Mouse (Mus musculus) hindbrain, embryonic 12.5 days (tissue): Measurements from ENCODE around the gene Cenpe. TPM values are rescaled to one million over a fixed set of nuclear protein-coding genes. Genes with fewer than 3 reads are reported as not detected.

Experiments used
- ATAC-seq: fragments of 200-750 bp; cut with Nextera tagmentation; 2 replicates; pipeline ENCODE4 v1.8.0; 2017; ENCODE audit warnings: moderate TSS enrichment; ENCODE audit not compliant: low FRiP score
- H3K27ac ChIP-seq: fragments of 300-500 bp; sonication (generic); 2 replicates; pipeline ENCODE4 v1.5.1; 2016; ENCODE audit warnings: mild to moderate bottlenecking
- H3K27me3 ChIP-seq: fragments of 300-500 bp; sonication (generic); 2 replicates; pipeline ENCODE4 v1.6.1; 2016; ENCODE audit warnings: mild to moderate bottlenecking
- H3K36me3 ChIP-seq: fragments of 300-500 bp; sonication (generic); 2 replicates; pipeline ENCODE4 v1.6.1; 2016; ENCODE audit warnings: mild to moderate bottlenecking
- H3K4me1 ChIP-seq: fragments of 300-500 bp; sonication (generic); 2 replicates; pipeline ENCODE4 v1.6.1; 2016
- H3K4me2 ChIP-seq: fragments of 300-500 bp; sonication (generic); replicated peaks from 2 replicates; pipeline ENCODE4 v1.6.1; 2016; ENCODE audit warnings: mild to moderate bottlenecking
- H3K4me3 ChIP-seq: fragments of 300-500 bp; sonication (generic); 2 replicates; pipeline ENCODE4 v1.5.1; 2016; ENCODE audit warnings: mild to moderate bottlenecking
- H3K9ac ChIP-seq: fragments of 300-500 bp; sonication (generic); 2 replicates; pipeline ENCODE4 v1.6.1; 2016; ENCODE audit warnings: mild to moderate bottlenecking, moderate library complexity
- H3K9me3 ChIP-seq: fragments of 300-500 bp; sonication (generic); replicated peaks from 2 replicates; pipeline ENCODE4 v1.6.1; 2016; ENCODE audit warnings: mild to moderate bottlenecking
- WGBS: fragments of 180-500 bp; shearing (Covaris S2); methylation state at CpG from one replicate; pipeline ENCODE4 v1.1.7; 2016; 5-methylcytosine and 5-hydroxymethylcytosine counted together
- polyA plus RNA-seq: library from polyadenylated mRNA; unstranded; fragments of >200 nt; fragmentation: Nextera tagmentation; extraction: Ambion mirVana; gene quantifications from 2 replicates; pipeline ENCODE4 v1.2.1, GENCODE M21; 2016

Gene Cenpe
- polyA plus RNA-seq, 1 experiment from 2014 or later, result 24.0 TPM

DNA sequence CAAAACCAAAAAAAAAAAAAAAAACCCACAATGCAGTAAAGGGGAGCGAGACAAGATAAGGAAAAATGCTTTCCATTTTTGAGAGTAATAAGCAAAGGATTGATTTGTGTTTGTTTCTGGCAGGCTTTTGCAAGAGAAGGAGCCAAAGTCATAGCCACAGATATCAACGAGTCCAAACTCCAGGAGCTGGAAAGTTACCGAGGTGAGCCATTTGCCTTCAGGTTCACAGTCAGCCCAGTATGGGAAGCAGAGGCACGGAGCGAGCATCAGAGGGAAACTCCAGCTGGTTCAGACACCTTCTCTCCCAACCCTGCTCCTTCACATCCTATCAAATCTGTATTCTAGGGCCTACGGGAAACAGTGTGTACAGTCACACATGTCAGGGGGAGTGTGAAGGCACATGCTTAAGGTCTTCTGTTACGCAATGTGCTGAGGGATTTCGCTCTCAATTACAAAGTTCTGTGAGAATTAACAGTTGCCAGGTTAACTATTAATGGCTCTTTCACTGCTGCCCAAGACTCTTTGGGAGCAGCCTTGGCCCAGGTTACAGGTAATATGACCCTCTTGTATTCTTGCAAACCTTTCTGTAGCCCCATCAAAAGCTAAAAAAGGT is 75.9 kb downstream of the Cenpe start:
- H3K4me1 ChIP-seq, result no peaks in the 10 kb centered on the region
- no peak for ATAC-seq
- no peaks in the 10 kb centered on the region for H3K36me3 ChIP-seq
- 85% methylated on average over 8 of the region's 8 CpGs for WGBS
- no peak overlapping the region for H3K27ac ChIP-seq
- H3K9me3 ChIP-seq, result no peaks in the 10 kb centered on the region
- H3K9ac ChIP-seq, result no peak overlapping the region
- H3K4me2 ChIP-seq, result no peak overlapping the region
- H3K27me3 ChIP-seq, result no peaks in the 10 kb centered on the region
- no peak overlapping the region for H3K4me3 ChIP-seq

GRCm38 (mm10) chr3:135289148-135289547 is 76.8 kb downstream of the Cenpe start:
- no peak overlapping the region for H3K27ac ChIP-seq
- H3K27me3 ChIP-seq, result no peaks in the 10 kb centered on the region
- no peak overlapping the region for H3K4me3 ChIP-seq
- no peaks in the 10 kb centered on the region for H3K9me3 ChIP-seq
- WGBS, result 100% methylated on average over 1 of the region's 1 CpGs
- H3K9ac ChIP-seq, result no peak overlapping the region
- no peaks in the 10 kb centered on the region for H3K36me3 ChIP-seq
- no peak overlapping the region for H3K4me2 ChIP-seq
- no peak for ATAC-seq
- H3K4me1 ChIP-seq, result no peaks in the 10 kb centered on the region

- Histone ChIP-seq H3K9ac (no peak overlapping the region), H3K27ac (no peak overlapping the region), H3K9me3 (no peaks in the 10 kb centered on the region), H3K4me1 (no peaks in the 10 kb centered on the region), H3K36me3 (no peaks in the 10 kb centered on the region), H3K4me2 (no peak overlapping the region), H3K4me3 (no peak overlapping the region), H3K27me3 (no peaks in the 10 kb centered on the region)
- peak; percentile 71 for ATAC-seq
- no CpG with 5 or more reads among the region's 7 CpGs for WGBS
These were observed 78.0 kb downstream of the Cenpe start for GRCm38 (mm10) chr3:135290249-135290894.

- Histone ChIP-seq H3K9ac (no peak overlapping the region), H3K36me3 (no peaks in the 10 kb centered on the region)
These were observed 81.4 kb downstream of the Cenpe start for GRCm38 (mm10) chr3:135293703-135294102.

GRCm38 (mm10) chr3:135295559-135295958 is 83.2 kb downstream of the Cenpe start:
- Histone ChIP-seq H3K27ac (no peak overlapping the region), H3K4me1 (no peaks in the 10 kb centered on the region), H3K4me3 (no peak overlapping the region), H3K36me3 (no peaks in the 10 kb centered on the region), H3K9me3 (no peaks in the 10 kb centered on the region), H3K9ac (no peak overlapping the region), H3K4me2 (no peak overlapping the region), H3K27me3 (no peaks in the 10 kb centered on the region)
- WGBS, result 90% methylated on average over 1 of the region's 1 CpGs
- ATAC-seq, result no peak

More at GRCm38 (mm10) chr3:135293703-135294102, 81.4 kb downstream of the Cenpe start:
- Histone ChIP-seq H3K9me3 (no peaks in the 10 kb centered on the region), H3K4me1 (no peaks in the 10 kb centered on the region), H3K4me2 (no peak overlapping the region), H3K4me3 (no peak overlapping the region), H3K27me3 (no peaks in the 10 kb centered on the region), H3K27ac (no peak overlapping the region)
- WGBS, result 54% methylated on average over 7 of the region's 7 CpGs
- ATAC-seq, result no peak

DNA sequence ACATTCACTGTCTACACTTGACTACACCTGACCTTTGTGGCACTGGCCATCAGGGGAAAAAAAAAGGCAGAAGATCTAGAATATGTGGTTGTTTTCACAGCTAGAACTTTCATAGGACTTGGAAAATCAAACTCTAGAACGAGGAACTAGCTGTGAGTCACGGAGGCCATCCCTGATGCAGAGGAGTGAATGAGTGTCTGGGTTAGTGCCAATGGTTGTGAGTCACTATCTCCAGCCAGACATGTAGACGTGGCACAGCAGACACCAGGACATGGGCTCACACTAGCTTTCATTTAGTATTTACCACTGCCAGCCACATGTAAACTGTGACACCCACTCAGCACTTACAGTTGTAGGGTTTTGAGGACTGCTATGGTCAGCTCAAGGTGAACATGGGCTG is 86.2 kb downstream of the Cenpe start:
- Histone ChIP-seq H3K27ac (no peak overlapping the region), H3K4me3 (no peak overlapping the region), H3K9ac (no peak overlapping the region), H3K27me3 (no peaks in the 10 kb centered on the region), H3K4me1 (peaks cover 4% of the 10 kb centered on the region; the same call in 1 of the 2 replicates), H3K9me3 (no peaks in the 10 kb centered on the region), H3K4me2 (no peak overlapping the region), H3K36me3 (no peaks in the 10 kb centered on the region)
- 94% methylated on average over 3 of the region's 3 CpGs for WGBS
- no peak for ATAC-seq

GRCm38 (mm10) chr3:135300081-135300480 is 87.7 kb downstream of the Cenpe start:
- Histone ChIP-seq H3K27ac (no peak overlapping the region), H3K4me2 (no peak overlapping the region), H3K9me3 (no peaks in the 10 kb centered on the region), H3K9ac (no peak overlapping the region), H3K4me1 (peaks cover 12% of the 10 kb centered on the region), H3K36me3 (no peaks in the 10 kb centered on the region), H3K4me3 (no peak overlapping the region), H3K27me3 (no peaks in the 10 kb centered on the region)
- ATAC-seq, result no peak
- 69% methylated on average over 6 of the region's 6 CpGs for WGBS

GRCm38 (mm10) chr3:135304060-135304459 is 91.7 kb downstream of the Cenpe start:
- no peak overlapping the region for H3K4me3 ChIP-seq
- no peaks in the 10 kb centered on the region for H3K9me3 ChIP-seq
- H3K9ac ChIP-seq, result no peak overlapping the region
- peak; percentile 43; the same call in 1 of the 2 replicates for ATAC-seq
- H3K4me1 ChIP-seq, result peaks cover 22% of the 10 kb centered on the region
- no peak overlapping the region for H3K27ac ChIP-seq
- 12% methylated on average over 6 of the region's 6 CpGs for WGBS
- H3K4me2 ChIP-seq, result no peak overlapping the region
- peaks cover 2% of the 10 kb centered on the region; the same call in 1 of the 2 replicates for H3K27me3 ChIP-seq
- H3K36me3 ChIP-seq, result no peaks in the 10 kb centered on the region

- Histone ChIP-seq H3K27ac (no peak overlapping the region), H3K4me3 (no peak overlapping the region), H3K27me3 (peaks cover 2% of the 10 kb centered on the region; the same call in 1 of the 2 replicates), H3K36me3 (no peaks in the 10 kb centered on the region), H3K9ac (no peak overlapping the region), H3K9me3 (no peaks in the 10 kb centered on the region), H3K4me1 (peaks cover 22% of the 10 kb centered on the region), H3K4me2 (no peak overlapping the region)
- peak; percentile 36; the same call in 1 of the 2 replicates for ATAC-seq
- WGBS, result 10% methylated on average over 9 of the region's 9 CpGs
These were observed 92.2 kb downstream of the Cenpe start for GRCm38 (mm10) chr3:135304566-135304965.

- Histone ChIP-seq H3K9me3 (no peaks in the 10 kb centered on the region), H3K9ac (peak within 1 kb of the TSS; percentile 61), H3K27ac (no peak within 1 kb of the TSS), H3K27me3 (peaks cover 2% of the 10 kb centered on the region; the same call in 1 of the 2 replicates), H3K4me2 (peak within 1 kb of the TSS; percentile 66), H3K36me3 (no peaks in the 10 kb centered on the region), H3K4me1 (peaks cover 22% of the 10 kb centered on the region), H3K4me3 (peak within 1 kb of the TSS; percentile 34)
- ATAC-seq, result peak; percentile 64
- WGBS, result 19% methylated on average over 20 of the region's 28 CpGs
These were observed 95.3 kb downstream of the Cenpe start, which contains the start of gene Slc9b2 for GRCm38 (mm10) chr3:135307411-135308259. TSS of gene Slc9b2 (plus strand) at chr3:135307700.

DNA sequence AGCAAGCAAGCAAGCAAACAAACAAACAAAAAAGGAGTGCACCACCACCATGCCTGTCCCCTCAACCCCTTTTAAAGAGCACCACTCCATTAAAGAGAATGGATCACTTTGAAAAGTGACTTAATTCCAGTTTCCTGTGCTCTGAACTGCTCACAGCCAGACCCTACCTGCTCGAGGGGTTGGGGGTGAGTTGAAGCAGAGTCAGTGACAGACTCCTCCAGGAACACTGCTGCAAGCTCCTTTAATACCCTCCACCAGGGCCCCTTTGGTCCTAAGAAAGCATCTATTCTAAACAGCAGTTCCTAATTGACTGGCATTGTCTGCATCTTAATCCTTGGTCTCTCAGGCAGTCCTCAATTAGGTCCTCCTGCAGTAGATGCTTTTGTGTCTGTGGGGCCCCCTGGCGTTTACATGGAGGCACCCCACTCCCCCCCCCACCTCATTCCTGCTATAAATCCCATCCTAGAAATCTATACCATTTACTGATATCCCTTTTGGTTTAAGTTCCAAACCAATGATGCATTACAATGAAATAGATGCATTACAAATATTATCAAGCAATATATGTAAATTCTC is 100.7 kb downstream of the Cenpe start:
- Histone ChIP-seq H3K36me3 (no peaks in the 10 kb centered on the region), H3K4me3 (no peak overlapping the region), H3K4me1 (peaks cover under 1% of the 10 kb centered on the region; the same call in 1 of the 2 replicates), H3K9me3 (0 out of 2 replicates have a peak, but pooled peaks cover 6% of the 10 kb centered on the region), H3K27me3 (peaks cover 2% of the 10 kb centered on the region; the same call in 1 of the 2 replicates), H3K4me2 (no peak overlapping the region), H3K9ac (no peak overlapping the region), H3K27ac (no peak overlapping the region)
- 33% methylated on average over 2 of the region's 2 CpGs for WGBS
- ATAC-seq, result no peak

GRCm38 (mm10) chr3:135313727-135314126 is 101.4 kb downstream of the Cenpe start:
- H3K4me1 ChIP-seq, result no peaks in the 10 kb centered on the region
- no peak overlapping the region for H3K4me2 ChIP-seq
- no peaks in the 10 kb centered on the region for H3K36me3 ChIP-seq
- 0 out of 2 replicates have a peak, but pooled peaks cover 6% of the 10 kb centered on the region for H3K9me3 ChIP-seq
- H3K27ac ChIP-seq, result no peak overlapping the region
- no peak overlapping the region for H3K9ac ChIP-seq
- H3K4me3 ChIP-seq, result no peak overlapping the region
- WGBS, result 38% methylated on average over 2 of the region's 2 CpGs
- no peaks in the 10 kb centered on the region for H3K27me3 ChIP-seq
- peak; percentile 73 for ATAC-seq
